Mouse (Mus musculus) hindbrain, postnatal 0 days (tissue): ENCODE measurements around the gene Nedd9. TPM values are rescaled to one million over a fixed set of nuclear protein-coding genes. Genes with fewer than 3 reads are reported as not detected.

Experiments
- ATAC-seq: fragments of 200-750 bp; cut with Nextera tagmentation; 2 replicates; pipeline ENCODE4 v1.8.0; 2017; ENCODE audit warnings: mild to moderate bottlenecking, moderate TSS enrichment, moderate library complexity
- DNase-seq: peaks from one replicate; pipeline ENCODE4 v3.0.0-alpha.2; 2015; ENCODE audit warnings: low spot score
- H3K27ac ChIP-seq: fragments of 300-500 bp; sonication (generic); 2 replicates; pipeline ENCODE4 v1.5.1; 2014; ENCODE audit warnings: mild to moderate bottlenecking
- H3K27me3 ChIP-seq: fragments of 300-500 bp; sonication (generic); 2 replicates; pipeline ENCODE4 v1.6.1; 2014; ENCODE audit warnings: low read length, mixed read lengths; ENCODE audit not compliant: insufficient read depth
- H3K36me3 ChIP-seq: fragments of 300-500 bp; sonication (generic); 2 replicates; pipeline ENCODE4 v1.6.1; 2014; ENCODE audit warnings: low read length, mixed read lengths; ENCODE audit not compliant: insufficient read depth
- H3K4me1 ChIP-seq: fragments of 300-500 bp; sonication (generic); 2 replicates; pipeline ENCODE4 v1.6.1; 2014; ENCODE audit warnings: antibody characterized with exemption, low read length, mixed read lengths; ENCODE audit not compliant: insufficient read depth
- H3K4me2 ChIP-seq: fragments of 300-500 bp; sonication (generic); 2 replicates; pipeline ENCODE4 v1.6.1; 2014; ENCODE audit warnings: low read depth, mild to moderate bottlenecking, low read length, moderate library complexity, mixed read lengths
- H3K4me3 ChIP-seq: fragments of 300-500 bp; sonication (generic); 2 replicates; pipeline ENCODE4 v1.5.1; 2014; ENCODE audit warnings: low read length
- H3K9ac ChIP-seq: fragments of 300-500 bp; sonication (generic); replicated peaks from 2 replicates; pipeline ENCODE4 v1.6.1; 2014; ENCODE audit warnings: mild to moderate bottlenecking, low read length, moderate library complexity, mixed read lengths
- H3K9me3 ChIP-seq: fragments of 300-500 bp; sonication (generic); 2 replicates; pipeline ENCODE4 v1.6.1; 2016; ENCODE audit warnings: low read length, mixed read lengths
- CTCF ChIP-seq: IDR thresholded peaks from 2 replicates; pipeline ENCODE4 v1.5.1; 2016; ENCODE audit warnings: antibody characterized with exemption, control low read depth, low read depth
- WGBS: fragments of 180-500 bp; shearing (Covaris S2); extraction: QIAGEN DNeasy Blood & Tissue Kit; methylation state at CpG from one replicate; pipeline ENCODE4 v1.1.7; 2014; 5-methylcytosine and 5-hydroxymethylcytosine counted together
- polyA plus RNA-seq: library from polyadenylated mRNA; unstranded; fragments of >200 nt; fragmentation: Nextera tagmentation; extraction: Ambion mirVana; gene quantifications from 2 replicates; pipeline ENCODE4 v1.2.1, GENCODE M21; 2015
- total RNA-seq: library from RNA; depleted of rRNA; stranded (reverse); fragments of >200 nt; gene quantifications from 2 replicates; pipeline ENCODE4 v1.2.3, GENCODE M21; 2014

Nedd9 gene
- total and polyA plus RNA-seq, 2 experiments from 2014 or later = 12.2 to 26.5 TPM

GRCm38 (mm10) chr13:41416065-41417016 lies 70.8 kb downstream of the Nedd9 start:
- H3K4me3 ChIP-seq = no peak overlapping the region
- no peaks in the 10 kb centered on the region for H3K4me1 ChIP-seq
- no peak overlapping the region for H3K4me2 ChIP-seq
- H3K9me3 ChIP-seq = no peaks in the 10 kb centered on the region
- peak overlapping the region; percentile 71; the same call in 1 of the 2 replicates for H3K27ac ChIP-seq
- peak; percentile 74 for DNase-seq
- no peaks in the 10 kb centered on the region for H3K27me3 ChIP-seq
- 27% methylated on average over 11 of the region's 11 CpGs for WGBS
- no peaks in the 10 kb centered on the region for H3K36me3 ChIP-seq
- no peak for TF ChIP-seq CTCF
- ATAC-seq = peak; percentile 94
- H3K9ac ChIP-seq = no peak overlapping the region

- H3K9ac ChIP-seq = no peak overlapping the region
- no peaks in the 10 kb centered on the region for H3K36me3 ChIP-seq
- H3K4me3 ChIP-seq = no peak overlapping the region
- no peak overlapping the region for H3K4me2 ChIP-seq
- no peaks in the 10 kb centered on the region for H3K27me3 ChIP-seq
- no peak for DNase-seq
- no peak overlapping the region for H3K27ac ChIP-seq
- WGBS = 84% methylated on average over 13 of the region's 13 CpGs
- no peaks in the 10 kb centered on the region for H3K4me1 ChIP-seq
- no peak for TF ChIP-seq CTCF
- ATAC-seq = no peak
- no peaks in the 10 kb centered on the region for H3K9me3 ChIP-seq
Observed at GRCm38 (mm10) chr13:41410191-41411074, 76.7 kb downstream of the Nedd9 start.

GRCm38 (mm10) chr13:41409291-41409690 lies 77.9 kb downstream of the Nedd9 start:
- H3K27ac ChIP-seq = no peak overlapping the region
- WGBS = 91% methylated on average over 3 of the region's 3 CpGs
- no peak for ATAC-seq
- no peak overlapping the region for H3K9ac ChIP-seq
- H3K4me3 ChIP-seq = no peak overlapping the region
- H3K36me3 ChIP-seq = no peaks in the 10 kb centered on the region
- no peak for DNase-seq
- no peak for TF ChIP-seq CTCF
- H3K4me2 ChIP-seq = no peak overlapping the region
- H3K9me3 ChIP-seq = no peaks in the 10 kb centered on the region
- H3K4me1 ChIP-seq = no peaks in the 10 kb centered on the region
- H3K27me3 ChIP-seq = no peaks in the 10 kb centered on the region

GRCm38 (mm10) chr13:41408374-41408952 lies 78.7 kb downstream of the Nedd9 start:
- Histone ChIP-seq H3K27me3 (no peaks in the 10 kb centered on the region), H3K36me3 (no peaks in the 10 kb centered on the region), H3K4me3 (no peak overlapping the region), H3K9ac (no peak overlapping the region), H3K27ac (no peak overlapping the region), H3K4me1 (no peaks in the 10 kb centered on the region), H3K9me3 (no peaks in the 10 kb centered on the region), H3K4me2 (no peak overlapping the region)
- WGBS = 83% methylated on average over 10 of the region's 10 CpGs
- no peak for DNase-seq
- ATAC-seq = no peak
- TF ChIP-seq CTCF = no peak

- DNase-seq (no peak), ATAC-seq (no peak)
- no peak for TF ChIP-seq CTCF
- no peaks in the 10 kb centered on the region for H3K27me3 ChIP-seq
- H3K9me3 ChIP-seq = no peaks in the 10 kb centered on the region
- no peak overlapping the region for H3K9ac ChIP-seq
- no peak overlapping the region for H3K4me3 ChIP-seq
- H3K4me1 ChIP-seq = no peaks in the 10 kb centered on the region
- no peak overlapping the region for H3K4me2 ChIP-seq
- H3K36me3 ChIP-seq = no peaks in the 10 kb centered on the region
- H3K27ac ChIP-seq = no peak overlapping the region
- 95% methylated on average over 5 of the region's 5 CpGs for WGBS
Observed at GRCm38 (mm10) chr13:41405009-41405408, 82.2 kb downstream of the Nedd9 start.

- no peaks in the 10 kb centered on the region for H3K4me1 ChIP-seq
- H3K27me3 ChIP-seq = no peaks in the 10 kb centered on the region
- no peak overlapping the region for H3K27ac ChIP-seq
- DNase-seq (no peak), ATAC-seq (no peak)
- no peak overlapping the region for H3K9ac ChIP-seq
- H3K4me2 ChIP-seq = no peak overlapping the region
- no peaks in the 10 kb centered on the region for H3K36me3 ChIP-seq
- 80% methylated on average over 6 of the region's 6 CpGs for WGBS
- H3K4me3 ChIP-seq = no peak overlapping the region
- TF ChIP-seq CTCF = no peak
- H3K9me3 ChIP-seq = no peaks in the 10 kb centered on the region
Observed at GRCm38 (mm10) chr13:41403838-41404237, 83.3 kb downstream of the Nedd9 start.
